Mouse (Mus musculus) spleen, adult 2 months (tissue): ENCODE data around the gene Defb25. TPM values are rescaled to one million over a fixed set of nuclear protein-coding genes. Genes with fewer than 3 reads are reported as not detected.
"Not testable (repeated sequence)": the region's sequence is repeated elsewhere in the genome, so short reads cannot be mapped to it uniquely, and the experiment has no call there.

Source experiments
- DNase-seq, 2 experiments: peaks; one replicate each; pipeline versions ENCODE4 v3.0.0 to v3.0.0-alpha.2; 2012 to 2021; ENCODE audit warnings: low spot score in 2 of 2, low read depth in 1 of 2
- H3K27ac ChIP-seq: fragments of 200-500 bp; 2 replicates; pipeline ENCODE4 v1.5.1; 2012; ENCODE audit warnings: low read length, inconsistent platforms; ENCODE audit not compliant: insufficient read depth
- H3K27me3 ChIP-seq: fragments of 200-500 bp; 2 replicates; pipeline ENCODE4 v1.6.1; 2012; ENCODE audit warnings: mild to moderate bottlenecking, moderate library complexity, low read length, inconsistent platforms; ENCODE audit not compliant: control insufficient read depth, insufficient read depth
- H3K36me3 ChIP-seq: fragments of 200-500 bp; 2 replicates; pipeline ENCODE4 v1.6.1; 2012; ENCODE audit warnings: mild to moderate bottlenecking, low read length, inconsistent platforms; ENCODE audit not compliant: control insufficient read depth, insufficient read depth
- H3K4me1 ChIP-seq: fragments of 200-500 bp; 2 replicates; pipeline ENCODE4 v1.6.1; 2011; ENCODE audit warnings: inconsistent platforms; ENCODE audit not compliant: control insufficient read depth, insufficient read depth, insufficient read length
- H3K4me3 ChIP-seq: fragments of 200-500 bp; 2 replicates; pipeline ENCODE4 v1.5.1; 2011; ENCODE audit warnings: mild to moderate bottlenecking, inconsistent platforms; ENCODE audit not compliant: insufficient read depth, insufficient read length; ENCODE audit errors: extremely low read depth
- CTCF ChIP-seq: fragments of 200-500 bp; IDR thresholded peaks from 2 replicates; pipeline ENCODE4 v1.5.1; 2011; ENCODE audit warnings: mild to moderate bottlenecking, inconsistent platforms; ENCODE audit not compliant: insufficient read depth, insufficient read length, insufficient replicate concordance; ENCODE audit errors: extremely low read depth
- POLR2A ChIP-seq: fragments of 200-500 bp; IDR thresholded peaks from 2 replicates; pipeline ENCODE4 v1.6.1; 2011; ENCODE audit warnings: low read depth, low read length, inconsistent platforms
- WGBS: fragments of 180-500 bp; shearing (Covaris S2); methylation state at CpG from one replicate; pipeline ENCODE4 v1.1.7; 2018; 5-methylcytosine and 5-hydroxymethylcytosine counted together
- polyA plus RNA-seq: library from polyadenylated mRNA; depleted of rRNA; stranded (reverse); fragments of >200 nt; gene quantifications from 2 replicates; pipeline ENCODE4 v1.2.3, GENCODE M21; 2012; rRNA removed

The Defb25 gene
- 0.65 TPM in 1 of 2 replicates, not detected in the other for polyA plus RNA-seq

DNA sequence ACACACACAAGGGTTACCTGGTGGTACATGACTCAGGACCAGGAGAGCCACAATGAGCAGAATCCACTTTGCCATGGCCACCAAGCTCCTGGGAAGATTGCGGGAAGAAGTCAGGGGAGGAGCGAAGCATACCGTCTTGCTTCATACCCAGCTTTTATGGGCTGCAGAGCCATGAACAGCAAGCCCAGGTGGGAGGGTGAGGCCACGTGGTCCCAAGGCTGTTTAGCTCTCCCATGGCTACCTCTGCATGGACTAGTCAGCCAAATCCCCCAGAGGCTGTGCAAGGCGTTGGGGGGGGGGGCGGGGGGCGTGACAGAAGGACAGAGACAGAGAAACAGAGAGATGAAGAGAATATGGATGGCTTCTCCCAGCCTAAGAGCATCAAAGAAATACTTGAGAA lies at the start of gene Defb25:
Gene Defb25 (minus strand): TSS at position 101 of the 400 bp plus-strand sequence.
- H3K36me3 ChIP-seq: no peaks in the 10 kb centered on the region
- no peak for TF ChIP-seq CTCF
- TF ChIP-seq POLR2A: no peak
- H3K4me3 ChIP-seq: no peak within 1 kb of the TSS
- H3K4me1 ChIP-seq: no peaks in the 10 kb centered on the region; the same call in 1 of the 2 replicates
- peaks cover 6% of the 10 kb centered on the region for H3K27me3 ChIP-seq
- WGBS: 84% methylated on average over 7 of the region's 7 CpGs
- H3K27ac ChIP-seq: no peak within 1 kb of the TSS
- no peak for DNase-seq

DNA sequence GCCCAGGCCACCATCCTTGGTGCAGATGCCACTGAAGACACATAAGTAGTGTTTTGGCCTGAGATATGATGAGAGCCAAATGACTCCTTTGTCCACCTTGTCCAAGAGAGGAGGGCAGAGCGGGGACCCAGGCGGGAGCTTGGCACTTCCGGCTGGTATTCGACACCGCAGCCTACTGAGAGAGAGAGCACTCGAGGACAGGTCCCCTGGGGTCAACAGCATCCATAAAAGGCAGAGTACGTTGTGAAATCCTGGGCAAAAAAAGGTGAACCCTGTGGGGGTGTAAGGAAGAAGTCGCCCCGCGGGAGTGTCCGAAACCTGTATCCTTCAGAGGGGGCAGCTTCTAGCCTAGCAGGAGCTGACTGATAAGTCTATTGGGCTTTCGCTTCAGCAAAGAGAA lies 49.3 kb upstream of the Defb25 start:
- TF ChIP-seq CTCF (no peak), POLR2A (no peak)
- H3K27me3 ChIP-seq: no peaks in the 10 kb centered on the region
- peaks cover 17% of the 10 kb centered on the region; the same call in 1 of the 2 replicates for H3K4me1 ChIP-seq
- no peak overlapping the region for H3K4me3 ChIP-seq
- H3K27ac ChIP-seq: peak overlapping the region; percentile 34; the same call in 1 of the 2 replicates
- 55% methylated on average over 12 of the region's 12 CpGs for WGBS
- peaks cover 5% of the 10 kb centered on the region; the same call in 1 of the 2 replicates for H3K36me3 ChIP-seq
- DNase-seq: no peak

DNA sequence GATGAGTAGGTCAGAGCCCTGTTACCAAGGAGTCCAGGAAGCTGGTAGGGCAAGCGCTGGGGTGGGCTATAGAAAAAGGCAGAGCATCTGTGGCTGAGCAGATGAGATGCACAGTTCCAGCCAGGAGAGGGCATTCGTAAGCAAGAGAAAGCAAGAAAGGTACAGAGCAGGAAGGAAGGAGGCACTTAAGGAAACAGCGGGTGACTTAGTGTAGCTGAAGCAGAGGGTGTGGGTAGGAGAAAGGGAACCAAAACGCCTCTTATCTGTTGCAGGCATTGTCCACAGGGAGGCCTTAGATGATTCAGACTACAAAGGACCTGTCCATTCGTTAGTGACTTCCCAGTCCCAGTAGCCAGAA lies 48.8 kb upstream of the Defb25 start:
- Histone ChIP-seq H3K36me3 (peaks cover 5% of the 10 kb centered on the region; the same call in 1 of the 2 replicates), H3K27ac (peak overlapping the region; percentile 38), H3K27me3 (no peaks in the 10 kb centered on the region), H3K4me3 (peak overlapping the region; percentile 17; the same call in 1 of the 2 replicates), H3K4me1 (peaks cover 17% of the 10 kb centered on the region; the same call in 1 of the 2 replicates)
- 3% methylated on average over 5 of the region's 5 CpGs for WGBS
- peak; percentile 57 to 59 for DNase-seq
- peak; percentile 51; the same call in 1 of the 2 replicates for TF ChIP-seq CTCF
- no peak for TF ChIP-seq POLR2A

DNA sequence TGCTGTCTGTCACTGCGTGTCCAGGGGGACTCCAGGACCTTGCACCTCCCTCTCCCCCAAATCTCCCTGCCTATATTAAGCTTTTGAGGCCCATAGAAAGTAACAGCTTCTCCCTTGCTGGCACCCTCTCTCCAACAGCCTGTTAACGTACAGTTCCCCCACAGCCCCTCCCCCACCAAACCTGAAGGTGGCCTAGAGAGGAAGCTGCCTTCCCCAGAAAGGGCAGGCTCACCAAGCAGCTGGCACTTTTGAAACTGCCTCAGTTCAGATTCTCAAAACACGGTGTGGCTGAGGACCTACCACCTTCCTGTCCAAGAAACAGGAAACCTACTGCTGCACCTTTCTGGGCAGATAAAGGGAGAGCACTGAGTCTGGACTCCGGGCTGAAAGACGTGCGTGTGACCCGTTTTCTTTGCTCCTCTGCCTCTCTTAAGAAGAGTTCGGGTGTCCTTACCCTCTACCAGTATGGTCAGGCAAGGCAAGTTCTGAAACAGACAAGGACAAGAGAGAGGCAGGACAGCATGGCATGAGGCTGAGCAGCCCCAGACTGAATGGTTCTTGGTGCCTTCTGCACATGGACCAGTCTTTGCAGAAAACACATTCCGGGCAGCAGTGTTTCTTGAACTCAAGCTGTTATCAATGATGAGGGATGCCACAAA lies 48.3 kb upstream of the Defb25 start:
- peak overlapping the region; percentile 19; the same call in 1 of the 2 replicates for H3K4me3 ChIP-seq

DNA sequence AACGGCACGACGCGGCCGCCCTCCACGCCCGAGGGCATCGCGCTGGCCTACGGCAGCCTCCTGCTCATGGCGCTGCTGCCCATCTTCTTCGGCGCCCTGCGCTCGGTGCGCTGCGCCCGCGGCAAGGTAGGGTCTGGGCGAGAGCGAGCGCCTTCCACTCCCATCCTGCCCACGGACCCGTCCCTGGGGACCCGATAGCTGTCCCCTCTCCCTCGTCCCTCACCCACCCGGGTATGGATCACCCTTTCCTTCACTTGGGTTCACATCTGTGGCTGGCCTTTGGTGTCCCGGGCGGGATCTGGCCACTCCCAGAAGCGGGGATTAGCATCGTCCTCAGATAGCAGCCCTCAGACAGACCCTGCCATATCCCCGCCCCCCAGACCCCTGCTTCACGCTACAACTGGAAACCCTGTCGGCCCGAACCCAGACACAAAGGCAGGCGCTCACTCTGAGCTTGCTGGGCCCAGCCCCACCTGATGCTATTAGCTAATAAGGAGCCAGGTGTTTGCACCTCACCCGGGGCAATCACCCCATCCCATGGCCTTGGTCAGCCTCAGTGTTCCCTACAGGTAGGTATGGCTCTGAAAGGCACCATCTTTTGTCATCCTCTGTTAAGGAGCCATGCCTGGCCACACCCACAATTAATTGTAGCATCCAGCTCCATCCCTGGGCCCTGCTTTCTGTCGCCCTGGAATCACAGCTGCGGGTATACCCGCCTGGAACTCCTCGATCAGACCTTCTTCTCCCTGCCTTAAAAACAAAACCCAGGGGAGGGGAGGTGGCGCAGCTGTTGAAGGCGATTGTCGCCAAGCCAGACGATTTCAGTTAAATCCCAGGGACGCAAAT lies 47.0 kb upstream of the Defb25 start:
- Histone ChIP-seq H3K27ac (peak overlapping the region; percentile 89), H3K4me3 (peak overlapping the region; percentile 90), H3K4me1 (peaks cover 17% of the 10 kb centered on the region; the same call in 1 of the 2 replicates), H3K36me3 (0 out of 2 replicates have a peak, but pooled peaks cover 2% of the 10 kb centered on the region), H3K27me3 (no peaks in the 10 kb centered on the region)
- no peak for DNase-seq
- no peak for TF ChIP-seq POLR2A
- no peak for TF ChIP-seq CTCF
- under 1% methylated on average over 46 of the region's 46 CpGs for WGBS

More for the DNA sequence above, 48.3 kb upstream of the Defb25 start:
- TF ChIP-seq CTCF (no peak), POLR2A (no peak)
- Histone ChIP-seq H3K36me3 (peaks cover 5% of the 10 kb centered on the region; the same call in 1 of the 2 replicates), H3K27ac (peak overlapping the region; percentile 38), H3K4me1 (peaks cover 17% of the 10 kb centered on the region; the same call in 1 of the 2 replicates), H3K27me3 (no peaks in the 10 kb centered on the region)
- WGBS: 3% methylated on average over 9 of the region's 9 CpGs
- DNase-seq: peak; percentile 27 to 73

DNA sequence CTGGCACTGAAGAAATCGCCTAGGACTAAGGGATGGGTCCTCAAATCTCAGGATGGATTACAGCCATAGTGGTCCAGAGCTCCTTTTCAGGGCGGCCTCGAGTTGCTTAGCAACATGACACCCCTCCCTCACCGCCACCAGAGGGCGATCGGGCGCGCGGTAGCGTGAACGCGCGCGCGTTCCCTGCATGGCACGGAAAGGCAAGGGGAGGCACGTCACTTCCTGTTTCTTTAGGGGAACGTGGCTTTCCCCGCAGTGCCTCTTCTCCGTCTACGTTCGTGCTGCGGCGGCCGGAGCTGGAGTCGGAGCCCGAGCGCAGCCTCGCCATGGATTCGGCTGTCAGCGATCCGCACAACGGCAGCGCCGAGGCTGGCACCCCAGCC lies 46.4 kb upstream of the Defb25 start, which contains the start of gene H13:
Gene H13 (plus strand): TSS at position 206 of the 383 bp plus-strand sequence.
- Histone ChIP-seq H3K4me1 (peaks cover 17% of the 10 kb centered on the region; the same call in 1 of the 2 replicates), H3K27ac (peak within 1 kb of the TSS; percentile 89), H3K27me3 (no peaks in the 10 kb centered on the region), H3K36me3 (no peaks in the 10 kb centered on the region), H3K4me3 (peak within 1 kb of the TSS; percentile 90)
- peak; percentile 98 for TF ChIP-seq CTCF
- TF ChIP-seq POLR2A: peak; percentile 93
- whole genome bisulfite sequencing: under 1% methylated on average over 35 of the region's 35 CpGs
- DNase-seq: peak; percentile 87 to 89

DNA sequence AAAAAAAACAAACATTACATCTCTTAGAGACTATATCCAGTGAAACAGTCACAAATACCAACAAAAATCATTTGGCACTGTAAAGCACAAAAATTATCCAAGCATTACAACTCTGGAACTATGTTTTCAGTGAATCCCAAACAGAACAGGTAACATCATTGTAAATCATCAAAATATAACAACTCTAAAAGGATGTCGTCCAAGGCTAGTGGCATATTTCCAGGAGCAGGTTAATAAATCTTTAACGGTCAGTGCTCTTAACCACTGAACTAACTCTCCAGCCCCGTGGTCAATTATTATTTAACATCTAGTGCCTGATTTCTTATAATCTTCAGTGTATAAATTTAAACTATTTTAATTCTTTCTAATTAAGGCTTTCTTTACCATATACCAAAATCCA lies 43.3 kb upstream of the Defb25 start:
- H3K27ac ChIP-seq, DNase-seq, H3K4me1 ChIP-seq, H3K36me3 ChIP-seq, H3K4me3 ChIP-seq, H3K27me3 ChIP-seq: not testable (repeated sequence)
- 81% methylated on average over 3 of the region's 3 CpGs for WGBS
